Mouse (Mus musculus) testis, postnatal 14 days (tissue): Measurements from ENCODE around the gene Scrn3.
A peak's percentile ranks its signal among the peaks of the same experiment; 100 is the strongest.

ENCODE experiments used
- DNase-seq: peaks from one replicate; pipeline ENCODE4 v3.0.0; 2021; ENCODE audit warnings: low spot score

Scrn3 gene

GRCm38 (mm10) chr2:73312152-73313116, at the start of gene Scrn3, which contains the start of gene Cir1:
Gene Scrn3, plus strand, starts transcription at chr2:73312601.
Gene Cir1, minus strand, starts transcription at chr2:73312701.
- peak; percentile 96 for DNase-seq

DNA sequence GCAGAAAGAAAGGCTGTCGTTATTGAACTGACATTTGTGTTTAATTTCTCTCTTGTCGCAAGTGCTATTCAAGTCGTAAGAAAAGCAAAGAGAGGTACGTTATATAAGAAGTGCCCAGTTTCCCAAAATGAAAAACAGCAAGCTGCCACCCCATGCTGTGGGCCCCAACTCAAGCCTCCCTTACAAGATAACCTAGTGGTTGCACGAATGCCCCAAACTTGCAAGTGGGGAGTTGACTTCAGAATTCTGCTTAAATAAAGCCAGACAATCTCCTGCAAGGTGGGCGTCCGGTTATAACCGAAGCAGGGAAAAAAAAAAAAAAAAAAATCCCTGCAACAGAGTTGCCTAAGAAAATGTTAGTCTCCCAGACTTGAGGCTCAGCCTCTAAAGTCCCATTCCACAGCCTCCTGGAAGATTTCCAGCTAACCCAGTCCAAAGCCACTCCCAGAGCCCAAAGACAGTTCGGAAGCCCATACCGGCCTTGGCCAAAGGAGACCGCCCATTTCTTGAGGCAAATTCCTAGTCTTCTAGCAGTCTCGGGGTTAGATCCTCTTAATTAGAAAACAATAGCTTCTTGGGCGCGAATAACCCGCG, 49.1 kb upstream of the Scrn3 start:
- DNase-seq = no peak

- DNase-seq = no peak
Measured at GRCm38 (mm10) chr2:73263794-73264610, 48.4 kb upstream of the Scrn3 start.

DNA sequence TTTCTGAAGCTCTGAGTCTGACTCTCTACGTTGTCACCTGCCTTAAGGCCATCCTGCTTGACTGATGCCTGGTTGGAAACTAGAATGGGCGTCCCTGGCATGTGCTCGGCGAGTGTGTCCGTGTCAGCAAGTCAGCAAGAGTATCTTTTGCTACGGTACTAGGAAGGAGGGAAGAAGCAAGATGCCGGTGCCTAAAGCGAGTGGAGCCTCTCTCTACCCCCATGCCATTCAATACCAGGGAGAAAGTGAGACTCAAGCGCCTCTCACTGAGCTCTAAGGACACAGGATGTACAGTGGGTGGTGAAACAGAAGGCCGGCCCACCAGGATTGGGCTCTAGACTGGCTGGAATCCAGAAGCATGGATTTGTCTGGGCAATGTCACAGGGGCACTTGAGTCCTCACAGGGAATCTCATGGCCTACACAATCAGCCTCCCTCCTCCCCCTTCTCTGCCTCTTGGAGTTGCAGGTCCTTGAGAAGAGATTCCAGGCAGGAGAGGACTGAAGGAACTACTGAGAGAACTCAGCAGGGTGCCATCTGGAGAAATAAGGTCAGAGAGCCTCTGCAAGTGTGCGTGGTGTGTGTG, 47.7 kb upstream of the Scrn3 start:
- no peak for DNase-seq

GRCm38 (mm10) chr2:73266011-73266410, 46.4 kb upstream of the Scrn3 start:
- DNase-seq = no peak

GRCm38 (mm10) chr2:73266623-73267022, 45.8 kb upstream of the Scrn3 start:
- DNase-seq = no peak

- no peak for DNase-seq
Measured at GRCm38 (mm10) chr2:73267231-73267630, 45.2 kb upstream of the Scrn3 start.

- DNase-seq = no peak
Measured at GRCm38 (mm10) chr2:73267818-73268217, 44.6 kb upstream of the Scrn3 start.

DNA sequence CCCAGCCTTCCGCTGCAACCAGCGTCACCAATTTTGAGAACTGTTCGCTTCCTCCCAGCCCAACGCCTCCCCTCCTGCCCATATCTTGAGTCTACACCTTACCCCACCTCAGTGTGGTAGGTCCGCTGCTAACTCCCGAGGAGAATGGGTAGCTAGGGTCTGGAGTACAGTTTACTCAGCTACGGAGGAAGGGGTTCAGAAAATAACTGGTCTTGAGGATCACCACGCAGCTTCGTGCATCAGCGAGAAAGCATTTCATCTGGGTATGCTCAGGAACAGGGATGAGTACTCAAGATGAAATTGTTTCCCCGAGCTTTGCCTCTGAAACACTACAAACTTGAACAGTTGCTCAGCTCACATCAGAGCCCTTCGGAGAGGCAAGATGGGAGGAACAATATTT, 44.1 kb upstream of the Scrn3 start:
- no peak for DNase-seq

DNA sequence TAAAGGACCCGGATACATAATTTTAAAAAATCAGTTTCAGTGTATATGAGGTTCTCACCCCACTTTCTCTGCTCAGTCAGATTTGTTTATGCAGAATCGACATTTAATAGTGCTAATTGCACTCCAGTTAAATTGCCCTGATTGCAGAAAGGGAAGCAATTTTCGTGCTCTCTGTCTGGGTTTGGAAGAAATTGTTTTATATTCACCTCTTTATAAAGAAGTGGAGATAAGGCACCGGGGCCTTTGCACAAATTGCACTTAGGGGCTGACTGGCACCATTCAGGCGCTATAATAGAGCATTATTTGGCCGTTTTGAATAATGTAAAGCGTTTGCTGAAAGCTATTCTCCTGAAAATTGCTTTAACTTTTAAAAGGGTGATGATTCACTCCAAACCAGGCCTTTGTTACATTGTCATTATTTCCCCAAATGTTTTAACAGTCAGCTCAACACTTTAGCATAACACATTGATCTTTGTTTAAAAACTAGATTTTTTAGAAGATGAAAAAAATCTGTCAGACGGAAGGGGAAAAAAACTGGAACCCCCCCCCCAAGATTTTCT, 43.5 kb upstream of the Scrn3 start:
- DNase-seq = no peak

DNA sequence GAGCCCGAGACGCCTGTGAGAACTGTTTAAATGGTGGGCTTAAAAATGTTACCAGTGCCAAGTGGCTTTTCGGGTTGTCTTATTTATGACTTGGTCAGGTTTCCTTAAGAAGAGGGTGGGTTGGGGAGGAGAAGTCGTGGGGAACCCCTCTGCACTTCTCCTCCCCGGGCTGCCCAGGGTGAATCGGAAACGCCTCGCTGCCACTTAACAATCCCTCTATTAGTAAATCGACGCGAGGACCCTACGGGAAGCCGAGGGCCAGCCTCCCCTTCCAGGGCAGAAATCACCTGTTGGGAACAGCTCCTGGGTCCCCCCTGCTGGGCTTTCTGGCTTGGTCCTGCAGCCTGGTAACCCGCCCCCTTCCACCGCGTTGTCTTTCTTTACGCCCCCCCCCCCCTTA, 42.7 kb upstream of the Scrn3 start:
- DNase-seq = no peak

- DNase-seq = no peak
Measured at GRCm38 (mm10) chr2:73270071-73270592, 42.3 kb upstream of the Scrn3 start.

- DNase-seq = peak; percentile 47
Measured at GRCm38 (mm10) chr2:73270593-73271458, 41.6 kb upstream of the Scrn3 start.

- DNase-seq = peak; percentile 85
Measured at GRCm38 (mm10) chr2:73271459-73272161, 40.8 kb upstream of the Scrn3 start, which contains the start of gene Sp9. Gene Sp9, plus strand, starts transcription at chr2:73271925.

GRCm38 (mm10) chr2:73272351-73273248, 39.8 kb upstream of the Scrn3 start:
- peak; percentile 21 for DNase-seq

GRCm38 (mm10) chr2:73273249-73274118, 38.9 kb upstream of the Scrn3 start:
- peak; percentile 50 for DNase-seq

GRCm38 (mm10) chr2:73274119-73274920, 38.1 kb upstream of the Scrn3 start:
- DNase-seq = peak; percentile 51
